Mouse (Mus musculus): ENCODE results near the gene Ghsr.

DNA sequence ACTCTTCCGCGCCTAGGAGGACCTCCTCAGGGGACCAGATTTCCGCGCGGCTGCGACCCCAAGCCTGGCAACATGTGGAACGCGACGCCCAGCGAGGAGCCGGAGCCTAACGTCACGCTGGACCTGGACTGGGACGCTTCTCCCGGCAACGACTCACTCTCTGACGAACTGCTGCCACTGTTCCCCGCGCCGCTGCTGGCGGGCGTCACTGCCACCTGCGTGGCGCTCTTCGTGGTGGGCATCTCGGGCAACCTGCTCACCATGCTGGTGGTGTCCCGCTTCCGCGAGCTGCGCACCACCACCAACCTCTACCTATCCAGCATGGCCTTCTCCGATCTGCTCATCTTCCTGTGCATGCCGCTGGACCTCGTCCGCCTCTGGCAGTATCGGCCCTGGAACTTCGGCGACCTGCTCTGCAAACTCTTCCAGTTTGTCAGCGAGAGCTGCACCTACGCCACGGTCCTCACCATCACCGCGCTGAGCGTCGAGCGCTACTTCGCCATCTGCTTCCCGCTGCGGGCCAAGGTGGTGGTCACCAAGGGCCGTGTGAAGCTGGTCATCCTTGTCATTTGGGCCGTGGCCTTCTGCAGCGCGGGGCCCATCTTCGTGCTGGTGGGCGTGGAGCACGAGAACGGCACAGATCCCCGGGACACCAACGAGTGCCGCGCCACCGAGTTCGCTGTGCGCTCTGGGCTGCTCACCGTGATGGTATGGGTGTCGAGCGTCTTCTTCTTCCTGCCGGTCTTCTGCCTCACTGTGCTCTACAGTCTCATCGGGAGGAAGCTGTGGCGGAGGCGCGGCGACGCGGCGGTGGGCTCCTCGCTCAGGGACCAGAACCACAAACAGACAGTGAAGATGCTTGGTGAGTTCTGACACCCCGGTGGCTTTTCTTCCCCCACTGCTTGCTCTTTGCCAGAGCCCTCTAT is 837 bp downstream of the Ghsr start:
- no peak for TF ChIP-seq CTCF (IDR thresholded peaks at IDR 0.05; ENCODE audit: low read depth, low read length)
- no peak for TF ChIP-seq POLR2A (IDR thresholded peaks at IDR 0.05; ENCODE audit: borderline replicate concordance, low read depth, low read length)

All from bone marrow macrophage, adult 2 months (primary cell).